Mouse (Mus musculus) hindbrain, embryonic 12.5 days (tissue): ENCODE results near the gene Fgfr3. TPM values are rescaled to one million over a fixed set of nuclear protein-coding genes. Genes with fewer than 3 reads are reported as not detected.
A peak's percentile ranks its signal among the peaks of the same experiment; 100 is the strongest.

Experiments used
- ATAC-seq: fragments of 200-750 bp; cut with Nextera tagmentation; 2 replicates; pipeline ENCODE4 v1.8.0; 2017; ENCODE audit warnings: moderate TSS enrichment; ENCODE audit not compliant: low FRiP score
- H3K27ac ChIP-seq: fragments of 300-500 bp; sonication (generic); 2 replicates; pipeline ENCODE4 v1.5.1; 2016; ENCODE audit warnings: mild to moderate bottlenecking
- H3K27me3 ChIP-seq: fragments of 300-500 bp; sonication (generic); 2 replicates; pipeline ENCODE4 v1.6.1; 2016; ENCODE audit warnings: mild to moderate bottlenecking
- H3K36me3 ChIP-seq: fragments of 300-500 bp; sonication (generic); 2 replicates; pipeline ENCODE4 v1.6.1; 2016; ENCODE audit warnings: mild to moderate bottlenecking
- H3K4me1 ChIP-seq: fragments of 300-500 bp; sonication (generic); 2 replicates; pipeline ENCODE4 v1.6.1; 2016
- H3K4me2 ChIP-seq: fragments of 300-500 bp; sonication (generic); replicated peaks from 2 replicates; pipeline ENCODE4 v1.6.1; 2016; ENCODE audit warnings: mild to moderate bottlenecking
- H3K4me3 ChIP-seq: fragments of 300-500 bp; sonication (generic); 2 replicates; pipeline ENCODE4 v1.5.1; 2016; ENCODE audit warnings: mild to moderate bottlenecking
- H3K9ac ChIP-seq: fragments of 300-500 bp; sonication (generic); 2 replicates; pipeline ENCODE4 v1.6.1; 2016; ENCODE audit warnings: mild to moderate bottlenecking, moderate library complexity
- H3K9me3 ChIP-seq: fragments of 300-500 bp; sonication (generic); replicated peaks from 2 replicates; pipeline ENCODE4 v1.6.1; 2016; ENCODE audit warnings: mild to moderate bottlenecking
- WGBS: fragments of 180-500 bp; shearing (Covaris S2); methylation state at CpG from one replicate; pipeline ENCODE4 v1.1.7; 2016; 5-methylcytosine and 5-hydroxymethylcytosine counted together
- polyA plus RNA-seq: library from polyadenylated mRNA; unstranded; fragments of >200 nt; fragmentation: Nextera tagmentation; extraction: Ambion mirVana; gene quantifications from 2 replicates; pipeline ENCODE4 v1.2.1, GENCODE M21; 2016

The Fgfr3 gene
- polyA plus RNA-seq, 1 experiment from 2014 or later, result 68.4 TPM

- WGBS, result 23% methylated on average over 20 of the region's 20 CpGs
- Histone ChIP-seq H3K4me1 (peaks cover 50% of the 10 kb centered on the region), H3K4me2 (peak overlapping the region; percentile 37), H3K27ac (peak overlapping the region; percentile 80), H3K4me3 (0 out of 2 replicates have a peak overlapping the region, but pooled peaks have one; percentile 2), H3K36me3 (no peaks in the 10 kb centered on the region), H3K9me3 (no peaks in the 10 kb centered on the region), H3K9ac (0 out of 2 replicates have a peak overlapping the region, but pooled peaks have one; percentile 41), H3K27me3 (peaks cover 71% of the 10 kb centered on the region)
- ATAC-seq, result peak; percentile 93
Observed at GRCm38 (mm10) chr5:33689221-33689844, 32.1 kb upstream of the Fgfr3 start.

GRCm38 (mm10) chr5:33689852-33690645 lies 31.4 kb upstream of the Fgfr3 start:
- Histone ChIP-seq H3K9me3 (no peaks in the 10 kb centered on the region), H3K9ac (no peak overlapping the region), H3K36me3 (no peaks in the 10 kb centered on the region), H3K4me3 (no peak overlapping the region), H3K27ac (peak overlapping the region; percentile 80), H3K4me1 (peaks cover 54% of the 10 kb centered on the region), H3K27me3 (peaks cover 72% of the 10 kb centered on the region), H3K4me2 (peak overlapping the region; percentile 37)
- no peak; the same call in 1 of the 2 replicates for ATAC-seq
- 61% methylated on average over 11 of the region's 11 CpGs for WGBS

DNA sequence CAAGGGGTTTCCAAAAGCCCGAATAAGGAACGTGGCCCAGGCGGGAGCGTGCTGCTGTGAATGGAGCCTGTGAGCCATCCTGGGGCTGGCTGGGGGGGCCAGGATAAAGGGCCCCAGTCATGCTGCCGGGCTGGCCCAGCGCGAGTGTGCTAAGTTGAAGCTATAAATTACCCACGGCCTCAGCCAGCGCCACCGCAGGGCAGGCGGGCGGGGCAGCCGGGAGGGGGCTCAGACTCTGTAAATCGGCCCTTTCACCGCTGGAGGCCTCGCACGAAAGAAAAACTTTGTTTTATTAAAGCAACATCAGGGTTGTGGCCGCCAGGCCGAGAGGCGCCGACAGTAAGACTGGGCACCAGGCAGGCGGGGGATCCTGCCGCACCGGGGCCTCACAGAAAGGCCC lies 29.1 kb upstream of the Fgfr3 start:
- H3K4me1 ChIP-seq, result peaks cover 78% of the 10 kb centered on the region
- peaks cover 75% of the 10 kb centered on the region for H3K27me3 ChIP-seq
- ATAC-seq, result no peak
- H3K36me3 ChIP-seq, result no peaks in the 10 kb centered on the region
- 2% methylated on average over 24 of the region's 24 CpGs for WGBS
- H3K4me2 ChIP-seq, result peak overlapping the region; percentile 32
- peak overlapping the region; percentile 6; the same call in 1 of the 2 replicates for H3K4me3 ChIP-seq
- H3K9me3 ChIP-seq, result no peaks in the 10 kb centered on the region
- no peak overlapping the region; the same call in 1 of the 2 replicates for H3K9ac ChIP-seq
- peak overlapping the region; percentile 72 for H3K27ac ChIP-seq

DNA sequence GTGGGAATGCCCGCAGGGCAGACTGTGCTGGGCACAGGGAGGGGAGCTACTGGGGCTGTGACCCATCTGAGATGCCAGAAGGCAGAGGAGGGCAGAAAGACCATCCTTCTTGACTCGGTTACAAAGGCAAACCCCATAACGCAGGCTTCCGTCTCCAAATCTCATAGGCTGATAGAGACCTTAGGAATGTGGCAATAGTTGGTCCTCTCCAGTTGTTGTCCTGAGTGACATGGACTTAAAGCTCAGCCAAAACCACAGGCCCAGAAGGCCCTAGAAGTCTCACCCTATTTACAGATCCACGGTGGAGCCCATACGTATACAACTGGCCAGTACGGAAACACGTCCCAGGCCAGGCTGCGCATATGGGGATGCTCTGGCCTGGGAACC lies 27.0 kb upstream of the Fgfr3 start:
- ATAC-seq, result no peak
- Histone ChIP-seq H3K4me3 (no peak overlapping the region), H3K4me2 (no peak overlapping the region), H3K4me1 (peaks cover 74% of the 10 kb centered on the region), H3K9ac (no peak overlapping the region), H3K27me3 (peaks cover 85% of the 10 kb centered on the region), H3K9me3 (no peaks in the 10 kb centered on the region), H3K36me3 (no peaks in the 10 kb centered on the region), H3K27ac (peak overlapping the region; percentile 19; the same call in 1 of the 2 replicates)
- 33% methylated on average over 9 of the region's 9 CpGs for WGBS

- H3K4me3 ChIP-seq, result peak overlapping the region; percentile 37
- H3K27ac ChIP-seq, result peak overlapping the region; percentile 76
- H3K9ac ChIP-seq, result peak overlapping the region; percentile 61
- H3K27me3 ChIP-seq, result peaks cover 85% of the 10 kb centered on the region
- peak overlapping the region; percentile 66 for H3K4me2 ChIP-seq
- H3K9me3 ChIP-seq, result no peaks in the 10 kb centered on the region
- H3K36me3 ChIP-seq, result no peaks in the 10 kb centered on the region
- ATAC-seq, result peak; percentile 76
- peaks cover 74% of the 10 kb centered on the region for H3K4me1 ChIP-seq
- 1% methylated on average over 66 of the region's 71 CpGs for WGBS
Observed at GRCm38 (mm10) chr5:33694848-33695717, 26.4 kb upstream of the Fgfr3 start.

GRCm38 (mm10) chr5:33695718-33696121 lies 25.8 kb upstream of the Fgfr3 start:
- H3K27me3 ChIP-seq, result peaks cover 85% of the 10 kb centered on the region
- peaks cover 74% of the 10 kb centered on the region for H3K4me1 ChIP-seq
- peak; percentile 18; the same call in 1 of the 2 replicates for ATAC-seq
- H3K9me3 ChIP-seq, result no peaks in the 10 kb centered on the region
- H3K27ac ChIP-seq, result peak overlapping the region; percentile 76
- peak overlapping the region; percentile 61 for H3K9ac ChIP-seq
- 2% methylated on average over 24 of the region's 24 CpGs for WGBS
- H3K4me2 ChIP-seq, result peak overlapping the region; percentile 66
- no peaks in the 10 kb centered on the region for H3K36me3 ChIP-seq
- H3K4me3 ChIP-seq, result peak overlapping the region; percentile 37

- H3K27ac ChIP-seq, result no peak overlapping the region
- no peak overlapping the region for H3K9ac ChIP-seq
- ATAC-seq, result no peak
- no peaks in the 10 kb centered on the region for H3K36me3 ChIP-seq
- H3K4me3 ChIP-seq, result no peak overlapping the region
- H3K9me3 ChIP-seq, result no peaks in the 10 kb centered on the region
- peaks cover 89% of the 10 kb centered on the region for H3K27me3 ChIP-seq
- H3K4me1 ChIP-seq, result peaks cover 74% of the 10 kb centered on the region
- 45% methylated on average over 5 of the region's 5 CpGs for WGBS
- peak overlapping the region; percentile 66 for H3K4me2 ChIP-seq
Observed at GRCm38 (mm10) chr5:33696430-33696829, 25.0 kb upstream of the Fgfr3 start.

- Histone ChIP-seq H3K4me2 (no peak overlapping the region), H3K4me3 (no peak overlapping the region), H3K27ac (peak overlapping the region; percentile 36; the same call in 1 of the 2 replicates), H3K9ac (no peak overlapping the region), H3K9me3 (no peaks in the 10 kb centered on the region), H3K36me3 (no peaks in the 10 kb centered on the region), H3K27me3 (peaks cover 81% of the 10 kb centered on the region), H3K4me1 (peaks cover 69% of the 10 kb centered on the region)
- 19% methylated on average over 1 of the region's 1 CpGs for WGBS
- ATAC-seq, result no peak
Observed at GRCm38 (mm10) chr5:33697534-33697933, 23.9 kb upstream of the Fgfr3 start.

- Histone ChIP-seq H3K9ac (no peak overlapping the region), H3K9me3 (no peaks in the 10 kb centered on the region), H3K4me2 (no peak overlapping the region), H3K27me3 (peaks cover 76% of the 10 kb centered on the region), H3K4me3 (no peak overlapping the region), H3K4me1 (peaks cover 64% of the 10 kb centered on the region), H3K36me3 (no peaks in the 10 kb centered on the region), H3K27ac (peak overlapping the region; percentile 36)
- peak; percentile 28; the same call in 1 of the 2 replicates for ATAC-seq
- WGBS, result 22% methylated on average over 13 of the region's 13 CpGs
Observed at GRCm38 (mm10) chr5:33697947-33698512, 23.4 kb upstream of the Fgfr3 start.

DNA sequence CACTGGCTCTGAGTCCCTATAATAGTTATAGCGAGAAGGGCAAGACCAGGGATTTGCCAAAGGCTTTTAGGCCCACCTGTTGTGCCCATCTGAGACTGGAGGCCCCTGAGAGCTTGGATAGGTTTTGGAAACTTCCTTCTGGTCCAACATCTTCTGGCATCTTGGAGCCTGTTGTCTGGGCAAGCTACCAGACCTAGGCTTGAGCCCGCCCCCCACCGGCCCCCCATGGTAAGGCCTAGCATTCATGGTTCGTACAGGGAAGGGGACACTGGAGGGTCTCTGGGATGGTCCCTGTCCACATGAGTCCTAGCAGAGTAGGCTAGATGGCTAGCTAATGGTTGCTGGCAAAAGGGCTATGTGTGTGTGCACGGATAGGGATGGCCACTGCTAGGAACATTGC lies 22.8 kb upstream of the Fgfr3 start:
- Histone ChIP-seq H3K4me2 (no peak overlapping the region), H3K27ac (no peak overlapping the region; the same call in 1 of the 2 replicates), H3K27me3 (peaks cover 73% of the 10 kb centered on the region), H3K4me3 (no peak overlapping the region), H3K36me3 (no peaks in the 10 kb centered on the region), H3K4me1 (peaks cover 64% of the 10 kb centered on the region), H3K9me3 (no peaks in the 10 kb centered on the region), H3K9ac (no peak overlapping the region)
- ATAC-seq, result no peak
- WGBS, result 77% methylated on average over 5 of the region's 5 CpGs

- Histone ChIP-seq H3K4me1 (peaks cover 67% of the 10 kb centered on the region), H3K36me3 (no peaks in the 10 kb centered on the region), H3K27me3 (peaks cover 59% of the 10 kb centered on the region), H3K27ac (no peak overlapping the region), H3K4me3 (no peak overlapping the region), H3K9me3 (no peaks in the 10 kb centered on the region), H3K9ac (no peak overlapping the region), H3K4me2 (no peak overlapping the region)
- 47% methylated on average over 13 of the region's 13 CpGs for WGBS
- ATAC-seq, result no peak
Observed at GRCm38 (mm10) chr5:33700010-33700409, 21.5 kb upstream of the Fgfr3 start.
